Mouse (Mus musculus): ENCODE measurements around the gene Ttyh1. TPM values are rescaled to one million over a fixed set of nuclear protein-coding genes. Genes with fewer than 3 reads are reported as not detected.
A peak's percentile ranks its signal among the peaks of the same experiment; 100 is the strongest.

Ttyh1 gene
- polyA plus RNA-seq, 1 experiment from 2014 or later, result 141 TPM

- peak within 1 kb of the TSS; percentile 81 for H3K4me3 ChIP-seq
- peaks cover 57% of the 10 kb centered on the region for H3K36me3 ChIP-seq
- peak within 1 kb of the TSS; percentile 82 for H3K9ac ChIP-seq
- H3K4me2 ChIP-seq, result peak within 1 kb of the TSS; percentile 89
- peak within 1 kb of the TSS; percentile 97 for H3K27ac ChIP-seq (replicated peaks)
- H3K4me1 ChIP-seq (replicated peaks), result peaks cover 33% of the 10 kb centered on the region
- no peaks in the 10 kb centered on the region for H3K9me3 ChIP-seq
- under 1% methylated on average over 74 of the region's 78 CpGs for WGBS
- peak; percentile 99 for ATAC-seq (ENCODE audit: low read depth)
- H3K27me3 ChIP-seq, result no peaks in the 10 kb centered on the region
Measured at GRCm38 (mm10) chr7:4136771-4137531, 17.7 kb downstream of the Ttyh1 start, which contains the start of gene Leng8. Leng8 (plus strand) TSS chr7:4137039.

GRCm38 (mm10) chr7:4137746-4138145, 18.5 kb downstream of the Ttyh1 start:
- peak overlapping the region; percentile 82 for H3K9ac ChIP-seq
- peak overlapping the region; percentile 81 for H3K4me3 ChIP-seq
- H3K9me3 ChIP-seq, result no peaks in the 10 kb centered on the region
- H3K4me1 ChIP-seq (replicated peaks), result peaks cover 26% of the 10 kb centered on the region
- H3K4me2 ChIP-seq, result peak overlapping the region; percentile 89
- no peaks in the 10 kb centered on the region for H3K27me3 ChIP-seq
- ATAC-seq (ENCODE audit: low read depth), result no peak
- 54% methylated on average over 3 of the region's 3 CpGs for WGBS
- peaks cover 57% of the 10 kb centered on the region for H3K36me3 ChIP-seq
- peak overlapping the region; percentile 97 for H3K27ac ChIP-seq (replicated peaks)

- Histone ChIP-seq H3K9ac (peak overlapping the region; percentile 82), H3K36me3 (peaks cover 57% of the 10 kb centered on the region), H3K27ac (replicated peaks) (no peak overlapping the region)
Measured at GRCm38 (mm10) chr7:4138181-4138580, 19.0 kb downstream of the Ttyh1 start.

GRCm38 (mm10) chr7:4138671-4139070, 19.5 kb downstream of the Ttyh1 start:
- Histone ChIP-seq H3K9me3 (no peaks in the 10 kb centered on the region), H3K4me1 (replicated peaks) (peaks cover 26% of the 10 kb centered on the region), H3K9ac (0 out of 2 replicates have a peak overlapping the region, but pooled peaks have one; percentile 82), H3K36me3 (peaks cover 57% of the 10 kb centered on the region), H3K27me3 (no peaks in the 10 kb centered on the region), H3K4me3 (peak overlapping the region; percentile 81; the same call in 1 of the 2 replicates), H3K4me2 (peak overlapping the region; percentile 89), H3K27ac (replicated peaks) (no peak overlapping the region)
- 91% methylated on average over 7 of the region's 7 CpGs for WGBS
- no peak for ATAC-seq (ENCODE audit: low read depth)

More at GRCm38 (mm10) chr7:4138181-4138580, 19.0 kb downstream of the Ttyh1 start:
- H3K9me3 ChIP-seq, result no peaks in the 10 kb centered on the region
- H3K27me3 ChIP-seq, result no peaks in the 10 kb centered on the region
- H3K4me2 ChIP-seq, result peak overlapping the region; percentile 89
- ATAC-seq (ENCODE audit: low read depth), result no peak
- peaks cover 26% of the 10 kb centered on the region for H3K4me1 ChIP-seq (replicated peaks)
- peak overlapping the region; percentile 81 for H3K4me3 ChIP-seq
- 83% methylated on average over 2 of the region's 2 CpGs for WGBS

GRCm38 (mm10) chr7:4139391-4139790, 20.2 kb downstream of the Ttyh1 start:
- WGBS, result 95% methylated on average over 5 of the region's 5 CpGs
- Histone ChIP-seq H3K4me2 (no peak overlapping the region), H3K4me1 (replicated peaks) (peaks cover 26% of the 10 kb centered on the region), H3K36me3 (peaks cover 61% of the 10 kb centered on the region), H3K9me3 (no peaks in the 10 kb centered on the region), H3K4me3 (no peak overlapping the region), H3K27ac (replicated peaks) (no peak overlapping the region), H3K27me3 (no peaks in the 10 kb centered on the region), H3K9ac (no peak overlapping the region)
- no peak for ATAC-seq (ENCODE audit: low read depth)

- H3K9ac ChIP-seq, result no peak overlapping the region
- no peak overlapping the region for H3K4me3 ChIP-seq
- H3K4me1 ChIP-seq (replicated peaks), result peaks cover 14% of the 10 kb centered on the region
- no peaks in the 10 kb centered on the region for H3K9me3 ChIP-seq
- WGBS, result 96% methylated on average over 6 of the region's 6 CpGs
- no peak overlapping the region for H3K4me2 ChIP-seq
- no peak for ATAC-seq (ENCODE audit: low read depth)
- no peaks in the 10 kb centered on the region for H3K27me3 ChIP-seq
- no peak overlapping the region for H3K27ac ChIP-seq (replicated peaks)
- H3K36me3 ChIP-seq, result peaks cover 84% of the 10 kb centered on the region
Measured at GRCm38 (mm10) chr7:4141648-4142325, 22.6 kb downstream of the Ttyh1 start.

GRCm38 (mm10) chr7:4142796-4143445, 23.7 kb downstream of the Ttyh1 start:
- WGBS, result 94% methylated on average over 10 of the region's 10 CpGs
- H3K27me3 ChIP-seq, result no peaks in the 10 kb centered on the region
- H3K36me3 ChIP-seq, result peaks cover 95% of the 10 kb centered on the region
- peaks cover 14% of the 10 kb centered on the region for H3K4me1 ChIP-seq (replicated peaks)
- no peak overlapping the region for H3K9ac ChIP-seq
- no peak overlapping the region for H3K4me2 ChIP-seq
- no peak overlapping the region for H3K4me3 ChIP-seq
- no peaks in the 10 kb centered on the region for H3K9me3 ChIP-seq
- no peak overlapping the region for H3K27ac ChIP-seq (replicated peaks)
- no peak for ATAC-seq (ENCODE audit: low read depth)

GRCm38 (mm10) chr7:4143506-4143905, 24.3 kb downstream of the Ttyh1 start:
- Histone ChIP-seq H3K4me3 (no peak overlapping the region), H3K9ac (no peak overlapping the region), H3K27ac (replicated peaks) (no peak overlapping the region), H3K4me2 (no peak overlapping the region), H3K36me3 (peaks cover 99% of the 10 kb centered on the region), H3K4me1 (replicated peaks) (peaks cover 14% of the 10 kb centered on the region), H3K27me3 (no peaks in the 10 kb centered on the region), H3K9me3 (no peaks in the 10 kb centered on the region)
- WGBS, result 97% methylated on average over 19 of the region's 19 CpGs
- no peak for ATAC-seq (ENCODE audit: low read depth)

- H3K4me3 ChIP-seq, result no peak overlapping the region
- 98% methylated on average over 13 of the region's 13 CpGs for WGBS
- ATAC-seq (ENCODE audit: low read depth), result no peak
- no peak overlapping the region for H3K9ac ChIP-seq
- peaks cover 14% of the 10 kb centered on the region for H3K4me1 ChIP-seq (replicated peaks)
- H3K36me3 ChIP-seq, result peaks cover 94% of the 10 kb centered on the region
- H3K27ac ChIP-seq (replicated peaks), result no peak overlapping the region
- no peaks in the 10 kb centered on the region for H3K27me3 ChIP-seq
- no peaks in the 10 kb centered on the region for H3K9me3 ChIP-seq
- no peak overlapping the region for H3K4me2 ChIP-seq
Measured at GRCm38 (mm10) chr7:4144046-4144445, 24.8 kb downstream of the Ttyh1 start.

GRCm38 (mm10) chr7:4144766-4145551, 25.8 kb downstream of the Ttyh1 start:
- Histone ChIP-seq H3K9me3 (no peaks in the 10 kb centered on the region), H3K4me2 (no peak overlapping the region), H3K4me1 (replicated peaks) (peaks cover 17% of the 10 kb centered on the region), H3K27ac (replicated peaks) (no peak overlapping the region), H3K9ac (no peak overlapping the region), H3K27me3 (no peaks in the 10 kb centered on the region), H3K4me3 (no peak overlapping the region), H3K36me3 (peaks cover 84% of the 10 kb centered on the region)
- WGBS, result 96% methylated on average over 20 of the region's 20 CpGs
- no peak for ATAC-seq (ENCODE audit: low read depth)

- Histone ChIP-seq H3K9me3 (no peaks in the 10 kb centered on the region), H3K27ac (replicated peaks) (no peak overlapping the region), H3K4me1 (replicated peaks) (peaks cover 24% of the 10 kb centered on the region), H3K36me3 (peaks cover 77% of the 10 kb centered on the region), H3K9ac (no peak overlapping the region), H3K4me2 (no peak overlapping the region), H3K4me3 (no peak overlapping the region), H3K27me3 (peaks cover 7% of the 10 kb centered on the region)
- ATAC-seq (ENCODE audit: low read depth), result no peak
- WGBS, result 74% methylated on average over 6 of the region's 6 CpGs
Measured at GRCm38 (mm10) chr7:4145552-4146190, 26.5 kb downstream of the Ttyh1 start.

Measured in neural tube, embryonic 13.5 days (tissue).